Mouse (Mus musculus): ENCODE measurements around the gene Spock1. TPM values are rescaled to one million over a fixed set of nuclear protein-coding genes. Genes with fewer than 3 reads are reported as not detected.

The Spock1 gene
- polyA plus RNA-seq, 1 experiment from 2014 or later, result 0.24 TPM

DNA sequence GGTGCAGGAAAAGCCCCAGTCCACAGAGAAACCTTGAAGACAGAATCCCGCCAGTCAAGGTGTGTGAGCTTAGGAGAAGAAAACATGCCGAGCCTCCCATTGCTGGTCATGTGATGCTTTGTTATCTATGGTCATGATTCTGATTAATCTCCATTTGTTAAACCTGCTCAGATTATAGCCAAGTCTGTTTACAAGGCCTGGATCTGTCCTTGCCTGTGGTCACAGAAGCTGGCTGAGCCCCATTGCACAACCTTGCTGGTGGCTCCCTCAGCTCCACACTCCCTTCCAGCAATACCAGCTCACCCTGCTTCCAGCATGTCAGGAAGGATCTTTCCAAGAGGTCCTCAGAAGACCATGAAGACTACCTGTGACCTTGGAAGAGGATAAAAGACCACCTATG lies 228.5 kb downstream of the Spock1 start:
- no peak overlapping the region for H3K4me2 ChIP-seq
- H3K4me1 ChIP-seq (replicated peaks), result peaks cover 16% of the 10 kb centered on the region
- no peak overlapping the region for H3K9ac ChIP-seq
- H3K27ac ChIP-seq, result no peak overlapping the region
- 0 out of 2 replicates have a peak, but pooled peaks cover 3% of the 10 kb centered on the region for H3K27me3 ChIP-seq
- no peak overlapping the region for H3K4me3 ChIP-seq (replicated peaks)
- no peaks in the 10 kb centered on the region for H3K36me3 ChIP-seq
- no peaks in the 10 kb centered on the region for H3K9me3 ChIP-seq (replicated peaks)
- 64% methylated on average over 2 of the region's 2 CpGs for WGBS (ENCODE audit: insufficient replicate concordance)
- DNase-seq (no peak), ATAC-seq (ENCODE audit: low read depth) (no peak)

GRCm38 (mm10) chr13:57676820-57677219 lies 231.3 kb downstream of the Spock1 start:
- Histone ChIP-seq H3K36me3 (no peaks in the 10 kb centered on the region), H3K4me2 (no peak overlapping the region), H3K4me1 (replicated peaks) (peaks cover 39% of the 10 kb centered on the region), H3K4me3 (replicated peaks) (no peak overlapping the region), H3K9me3 (replicated peaks) (no peaks in the 10 kb centered on the region), H3K27me3 (0 out of 2 replicates have a peak, but pooled peaks cover 3% of the 10 kb centered on the region), H3K27ac (peak overlapping the region; percentile 87; the same call in 1 of the 2 replicates), H3K9ac (no peak overlapping the region)
- ATAC-seq (ENCODE audit: low read depth), result no peak
- no peak for DNase-seq
- WGBS (ENCODE audit: insufficient replicate concordance), result 79% methylated on average over 1 of the region's 1 CpGs

DNA sequence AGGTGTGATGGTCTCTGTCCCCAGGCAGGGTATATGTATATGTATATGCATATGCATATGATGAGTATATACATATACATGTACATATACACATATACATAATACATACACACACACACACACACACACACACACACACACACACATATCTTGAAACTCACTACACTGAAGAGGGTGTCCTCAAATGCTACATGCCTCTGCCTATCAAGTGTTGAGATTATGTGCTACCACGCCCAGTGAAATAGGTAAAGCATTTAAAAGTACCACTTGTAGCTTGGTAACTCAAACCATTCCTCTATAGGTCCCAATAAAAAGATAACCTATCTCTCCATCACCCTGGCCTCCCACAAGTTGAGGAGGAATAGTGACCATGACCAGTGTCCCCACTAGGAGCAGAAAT lies 234.7 kb downstream of the Spock1 start:
- ATAC-seq (ENCODE audit: low read depth), result peak; percentile 47
- Histone ChIP-seq H3K4me2 (peak overlapping the region; percentile 43), H3K27me3 (no peaks in the 10 kb centered on the region), H3K9ac (peak overlapping the region; percentile 39; the same call in 1 of the 2 replicates), H3K4me1 (replicated peaks) (peaks cover 65% of the 10 kb centered on the region), H3K9me3 (replicated peaks) (no peaks in the 10 kb centered on the region), H3K4me3 (replicated peaks) (no peak overlapping the region), H3K36me3 (no peaks in the 10 kb centered on the region), H3K27ac (peak overlapping the region; percentile 87)
- no peak for DNase-seq
- WGBS (ENCODE audit: insufficient replicate concordance), result 44% methylated on average over 1 of the region's 1 CpGs

DNA sequence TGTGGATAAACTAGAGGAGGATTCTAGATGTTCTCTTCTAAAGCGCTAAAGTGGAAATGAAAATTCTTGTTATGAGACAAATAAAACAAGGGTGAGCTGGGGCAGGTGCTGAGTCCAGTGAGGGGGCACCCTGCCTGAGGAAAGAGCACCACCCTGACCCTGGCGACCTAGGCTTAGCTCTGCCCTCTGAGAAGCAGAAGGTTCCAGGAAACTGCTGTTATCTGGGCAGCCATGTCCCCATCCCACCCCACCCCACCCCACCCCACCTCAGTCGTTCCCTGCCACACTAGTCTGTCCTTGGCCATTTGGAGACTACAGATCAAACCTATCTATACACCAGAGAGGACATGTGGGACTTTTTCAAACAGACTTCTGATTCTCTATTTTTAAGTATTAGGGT lies 235.4 kb downstream of the Spock1 start:
- DNase-seq, result peak; percentile 75
- peaks cover 70% of the 10 kb centered on the region for H3K4me1 ChIP-seq (replicated peaks)
- H3K9ac ChIP-seq, result peak overlapping the region; percentile 70

GRCm38 (mm10) chr13:57671919-57672318 lies 236.2 kb downstream of the Spock1 start:
- DNase-seq (no peak), ATAC-seq (ENCODE audit: low read depth) (no peak)
- peak overlapping the region; percentile 56 for H3K4me2 ChIP-seq
- peak overlapping the region; percentile 70 for H3K9ac ChIP-seq
- H3K36me3 ChIP-seq, result no peaks in the 10 kb centered on the region
- peaks cover 77% of the 10 kb centered on the region for H3K4me1 ChIP-seq (replicated peaks)
- no peaks in the 10 kb centered on the region for H3K27me3 ChIP-seq
- no peaks in the 10 kb centered on the region for H3K9me3 ChIP-seq (replicated peaks)
- peak overlapping the region; percentile 21; the same call in 1 of the 2 replicates for H3K4me3 ChIP-seq (replicated peaks)
- WGBS (ENCODE audit: insufficient replicate concordance), result 69% methylated on average over 9 of the region's 9 CpGs
- H3K27ac ChIP-seq, result peak overlapping the region; percentile 94

More for the DNA sequence above, 235.4 kb downstream of the Spock1 start:
- ATAC-seq (ENCODE audit: low read depth), result peak; percentile 98
- no peaks in the 10 kb centered on the region for H3K9me3 ChIP-seq (replicated peaks)
- no peaks in the 10 kb centered on the region for H3K27me3 ChIP-seq
- H3K4me3 ChIP-seq (replicated peaks), result no peak overlapping the region
- H3K4me2 ChIP-seq, result peak overlapping the region; percentile 56
- H3K27ac ChIP-seq, result peak overlapping the region; percentile 94
- WGBS (ENCODE audit: insufficient replicate concordance), result 15% methylated on average over 3 of the region's 3 CpGs
- no peaks in the 10 kb centered on the region for H3K36me3 ChIP-seq

- WGBS (ENCODE audit: insufficient replicate concordance), result 33% methylated on average over 5 of the region's 5 CpGs
- Histone ChIP-seq H3K36me3 (no peaks in the 10 kb centered on the region), H3K4me1 (replicated peaks) (peaks cover 83% of the 10 kb centered on the region), H3K27ac (peak overlapping the region; percentile 94), H3K4me2 (peak overlapping the region; percentile 56), H3K27me3 (no peaks in the 10 kb centered on the region), H3K9me3 (replicated peaks) (no peaks in the 10 kb centered on the region), H3K4me3 (replicated peaks) (peak overlapping the region; percentile 21), H3K9ac (peak overlapping the region; percentile 70)
- DNase-seq (peak; percentile 57), ATAC-seq (ENCODE audit: low read depth) (no peak)
Measured at GRCm38 (mm10) chr13:57671322-57671721, 236.8 kb downstream of the Spock1 start.

- Histone ChIP-seq H3K27ac (peak overlapping the region; percentile 55; the same call in 1 of the 2 replicates), H3K36me3 (no peaks in the 10 kb centered on the region), H3K4me3 (replicated peaks) (no peak overlapping the region), H3K9ac (no peak overlapping the region), H3K27me3 (no peaks in the 10 kb centered on the region), H3K9me3 (replicated peaks) (no peaks in the 10 kb centered on the region), H3K4me2 (no peak overlapping the region), H3K4me1 (replicated peaks) (peaks cover 84% of the 10 kb centered on the region)
- ATAC-seq (ENCODE audit: low read depth) (no peak), DNase-seq (no peak)
- WGBS (ENCODE audit: insufficient replicate concordance), result 63% methylated on average over 3 of the region's 3 CpGs
Measured at GRCm38 (mm10) chr13:57667621-57668020, 240.5 kb downstream of the Spock1 start.

DNA sequence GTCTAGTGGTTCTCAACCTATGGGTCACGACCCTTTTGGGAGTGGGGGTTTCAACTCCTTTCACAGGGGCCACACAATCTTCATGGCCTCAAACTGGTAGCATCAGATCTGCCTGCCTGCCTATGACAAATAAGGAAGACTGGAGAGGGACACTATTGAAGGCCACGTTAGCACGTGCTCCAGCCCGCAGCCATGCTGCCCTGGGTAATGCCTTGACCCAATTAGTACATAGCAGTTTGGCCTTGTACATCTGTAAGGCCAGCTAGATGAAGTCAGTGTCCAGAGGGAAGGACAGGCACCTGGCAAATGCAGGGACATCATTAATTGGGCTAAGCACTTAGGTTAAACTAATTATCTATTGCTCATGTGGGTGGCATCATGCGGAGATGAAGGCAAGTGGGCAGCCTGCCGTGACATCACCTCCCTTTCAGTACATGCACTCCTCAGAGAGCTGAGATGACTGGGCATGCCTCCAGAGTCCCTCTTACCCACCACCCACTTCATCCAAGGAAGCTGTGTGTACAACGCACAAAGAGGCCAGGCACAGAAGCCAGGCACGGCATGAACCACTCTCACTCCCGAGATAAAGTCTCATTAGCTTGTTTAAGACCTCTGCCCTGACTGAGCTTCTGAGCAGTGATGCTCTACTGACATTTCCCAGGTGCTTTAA lies 241.8 kb downstream of the Spock1 start:
- ATAC-seq (ENCODE audit: low read depth) (no peak), DNase-seq (no peak)
- no peak overlapping the region for H3K4me3 ChIP-seq (replicated peaks)
- no peaks in the 10 kb centered on the region for H3K36me3 ChIP-seq
- no peaks in the 10 kb centered on the region for H3K27me3 ChIP-seq
- H3K27ac ChIP-seq, result peak overlapping the region; percentile 57
- H3K4me1 ChIP-seq (replicated peaks), result peaks cover 84% of the 10 kb centered on the region
- 60% methylated on average over 9 of the region's 9 CpGs for WGBS (ENCODE audit: insufficient replicate concordance)
- peak overlapping the region; percentile 7; the same call in 1 of the 2 replicates for H3K9ac ChIP-seq
- H3K4me2 ChIP-seq, result no peak overlapping the region
- no peaks in the 10 kb centered on the region for H3K9me3 ChIP-seq (replicated peaks)

GRCm38 (mm10) chr13:57662554-57662953 lies 245.6 kb downstream of the Spock1 start:
- Histone ChIP-seq H3K27me3 (no peaks in the 10 kb centered on the region), H3K36me3 (no peaks in the 10 kb centered on the region), H3K27ac (peak overlapping the region; percentile 82), H3K4me2 (0 out of 2 replicates have a peak overlapping the region, but pooled peaks have one; percentile 21), H3K9me3 (replicated peaks) (no peaks in the 10 kb centered on the region), H3K9ac (no peak overlapping the region), H3K4me1 (replicated peaks) (peaks cover 84% of the 10 kb centered on the region), H3K4me3 (replicated peaks) (no peak overlapping the region)
- 43% methylated on average over 4 of the region's 4 CpGs for WGBS (ENCODE audit: insufficient replicate concordance)
- DNase-seq (peak; percentile 65), ATAC-seq (ENCODE audit: low read depth) (peak; percentile 71)

GRCm38 (mm10) chr13:57660523-57660922 lies 247.6 kb downstream of the Spock1 start:
- peak overlapping the region; percentile 63 for H3K9ac ChIP-seq
- ATAC-seq (ENCODE audit: low read depth) (peak; percentile 86), DNase-seq (peak; percentile 32)
- no peaks in the 10 kb centered on the region for H3K27me3 ChIP-seq
- peak overlapping the region; percentile 82 for H3K27ac ChIP-seq
- H3K36me3 ChIP-seq, result no peaks in the 10 kb centered on the region
- no peaks in the 10 kb centered on the region for H3K9me3 ChIP-seq (replicated peaks)
- 38% methylated on average over 2 of the region's 2 CpGs for WGBS (ENCODE audit: insufficient replicate concordance)
- H3K4me2 ChIP-seq, result peak overlapping the region; percentile 50
- H3K4me1 ChIP-seq (replicated peaks), result peaks cover 78% of the 10 kb centered on the region
- H3K4me3 ChIP-seq (replicated peaks), result no peak overlapping the region

- Histone ChIP-seq H3K4me3 (replicated peaks) (no peak overlapping the region), H3K36me3 (no peaks in the 10 kb centered on the region), H3K4me1 (replicated peaks) (peaks cover 80% of the 10 kb centered on the region), H3K9ac (peak overlapping the region; percentile 63), H3K9me3 (replicated peaks) (no peaks in the 10 kb centered on the region), H3K27ac (peak overlapping the region; percentile 82), H3K4me2 (peak overlapping the region; percentile 50), H3K27me3 (no peaks in the 10 kb centered on the region)
- peak; percentile 46 for ATAC-seq (ENCODE audit: low read depth)
- 51% methylated on average over 3 of the region's 3 CpGs for WGBS (ENCODE audit: insufficient replicate concordance)
- no peak for DNase-seq
Measured at GRCm38 (mm10) chr13:57659872-57660271, 248.3 kb downstream of the Spock1 start.

DNA sequence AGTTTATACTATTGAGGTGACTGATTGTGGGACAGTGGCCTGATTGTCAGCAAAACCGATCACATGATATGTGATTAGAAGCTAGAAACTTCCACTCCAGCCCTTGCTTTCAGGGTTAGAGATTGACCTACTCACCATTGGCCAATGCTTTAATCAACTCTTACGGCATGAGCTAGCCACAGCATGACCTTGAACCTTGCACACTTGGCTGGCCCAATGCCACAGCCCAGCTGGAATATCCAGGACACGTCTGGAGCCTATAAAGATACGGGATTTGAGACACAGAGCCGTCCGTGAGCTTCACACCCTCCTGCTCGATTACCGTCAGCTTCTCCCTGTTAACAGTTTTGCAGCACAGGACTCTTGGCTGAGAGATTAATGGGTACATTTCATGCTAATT lies 251.5 kb downstream of the Spock1 start:
- no peak overlapping the region for H3K9ac ChIP-seq
- H3K27ac ChIP-seq, result 0 out of 2 replicates have a peak overlapping the region, but pooled peaks have one; percentile 64
- DNase-seq (no peak), ATAC-seq (ENCODE audit: low read depth) (no peak)
- no peak overlapping the region for H3K4me3 ChIP-seq (replicated peaks)
- H3K4me2 ChIP-seq, result no peak overlapping the region
- H3K9me3 ChIP-seq (replicated peaks), result no peaks in the 10 kb centered on the region
- peaks cover 56% of the 10 kb centered on the region for H3K4me1 ChIP-seq (replicated peaks)
- no peaks in the 10 kb centered on the region for H3K36me3 ChIP-seq
- no peaks in the 10 kb centered on the region for H3K27me3 ChIP-seq
- 76% methylated on average over 8 of the region's 8 CpGs for WGBS (ENCODE audit: insufficient replicate concordance)

Measured in liver, embryonic 13.5 days (tissue).